Mouse (Mus musculus) stomach, embryonic 14.5 days (tissue): ENCODE results near the gene Cmklr1. TPM values are rescaled to one million over a fixed set of nuclear protein-coding genes. Genes with fewer than 3 reads are reported as not detected.

Experiments used
- ATAC-seq: fragments of 200-750 bp; cut with Nextera tagmentation; 2 replicates; pipeline ENCODE4 v1.8.0; 2017; ENCODE audit warnings: low read depth, moderate TSS enrichment; ENCODE audit not compliant: insufficient number of reproducible peaks, insufficient read depth, low FRiP score
- H3K27ac ChIP-seq: fragments of 300-500 bp; sonication (generic); 2 replicates; pipeline ENCODE4 v1.5.1; 2014; ENCODE audit warnings: mild to moderate bottlenecking, low read length, moderate library complexity, mixed read lengths
- H3K27me3 ChIP-seq: fragments of 300-500 bp; sonication (generic); 2 replicates; pipeline ENCODE4 v1.6.1; 2014; ENCODE audit warnings: low read length, control low read depth, mixed read lengths; ENCODE audit not compliant: control insufficient read depth, insufficient read depth
- H3K36me3 ChIP-seq: fragments of 300-500 bp; sonication (generic); 2 replicates; pipeline ENCODE4 v1.6.1; 2014; ENCODE audit warnings: mild to moderate bottlenecking, control low read depth, low read length, moderate library complexity, mixed read lengths; ENCODE audit not compliant: control insufficient read depth, insufficient read depth
- H3K4me1 ChIP-seq: fragments of 300-500 bp; sonication (generic); 2 replicates; pipeline ENCODE4 v1.6.1; 2014; ENCODE audit warnings: low read length, control low read depth, mixed read lengths; ENCODE audit not compliant: control insufficient read depth, insufficient read depth
- H3K4me2 ChIP-seq: fragments of 300-500 bp; sonication (generic); replicated peaks from 2 replicates; pipeline ENCODE4 v1.6.1; 2014; ENCODE audit warnings: low read depth, low read length, control low read depth
- H3K4me3 ChIP-seq: fragments of 300-500 bp; sonication (generic); 2 replicates; pipeline ENCODE4 v1.5.1; 2014; ENCODE audit warnings: low read depth, low read length, control low read depth
- H3K9ac ChIP-seq: fragments of 300-500 bp; sonication (generic); replicated peaks from 2 replicates; pipeline ENCODE4 v1.6.1; 2014; ENCODE audit warnings: low read depth, mild to moderate bottlenecking, control low read depth, low read length, moderate library complexity, mixed read lengths
- H3K9me3 ChIP-seq: fragments of 300-500 bp; sonication (generic); 2 replicates; pipeline ENCODE4 v1.6.1; 2016; ENCODE audit warnings: low read depth, low read length, control low read depth; ENCODE audit not compliant: control insufficient read depth
- WGBS: fragments of 180-500 bp; shearing (Covaris S2); extraction: QIAGEN DNeasy Blood & Tissue Kit; methylation state at CpG from one replicate; pipeline ENCODE4 v1.1.7; 2014; 5-methylcytosine and 5-hydroxymethylcytosine counted together
- polyA plus RNA-seq: library from polyadenylated mRNA; unstranded; fragments of >200 nt; fragmentation: Nextera tagmentation; extraction: Ambion mirVana; gene quantifications from 2 replicates; pipeline ENCODE4 v1.2.1, GENCODE M21; 2014

The Cmklr1 gene
- polyA plus RNA-seq, 1 experiment from 2014 or later = 3.6 TPM

GRCm38 (mm10) chr5:113683246-113683645 lies 33.0 kb upstream of the Cmklr1 start:
- Histone ChIP-seq H3K4me3 (no peak overlapping the region), H3K36me3 (no peaks in the 10 kb centered on the region), H3K4me2 (no peak overlapping the region), H3K9me3 (no peaks in the 10 kb centered on the region), H3K4me1 (no peaks in the 10 kb centered on the region), H3K9ac (no peak overlapping the region), H3K27me3 (no peaks in the 10 kb centered on the region), H3K27ac (no peak overlapping the region)
- ATAC-seq = no peak
- WGBS = 72% methylated on average over 5 of the region's 5 CpGs

- no peak overlapping the region for H3K27ac ChIP-seq
- H3K36me3 ChIP-seq = no peaks in the 10 kb centered on the region
- ATAC-seq = no peak
- H3K4me2 ChIP-seq = no peak overlapping the region
- H3K9ac ChIP-seq = no peak overlapping the region
- no peak overlapping the region for H3K4me3 ChIP-seq
- H3K27me3 ChIP-seq = no peaks in the 10 kb centered on the region
- no peaks in the 10 kb centered on the region for H3K9me3 ChIP-seq
- H3K4me1 ChIP-seq = no peaks in the 10 kb centered on the region
- 74% methylated on average over 3 of the region's 3 CpGs for WGBS
These were observed 32.2 kb upstream of the Cmklr1 start for GRCm38 (mm10) chr5:113682472-113682871.

GRCm38 (mm10) chr5:113681219-113681618 lies 31.0 kb upstream of the Cmklr1 start:
- Histone ChIP-seq H3K9me3 (no peaks in the 10 kb centered on the region), H3K36me3 (no peaks in the 10 kb centered on the region), H3K4me3 (no peak overlapping the region), H3K9ac (no peak overlapping the region), H3K4me2 (no peak overlapping the region), H3K4me1 (no peaks in the 10 kb centered on the region), H3K27me3 (no peaks in the 10 kb centered on the region), H3K27ac (no peak overlapping the region)
- 69% methylated on average over 14 of the region's 14 CpGs for WGBS
- ATAC-seq = no peak

- Histone ChIP-seq H3K4me1 (no peaks in the 10 kb centered on the region), H3K4me3 (no peak overlapping the region), H3K27me3 (no peaks in the 10 kb centered on the region), H3K4me2 (no peak overlapping the region), H3K9ac (no peak overlapping the region), H3K27ac (no peak overlapping the region), H3K9me3 (no peaks in the 10 kb centered on the region), H3K36me3 (no peaks in the 10 kb centered on the region)
- no peak for ATAC-seq
- 95% methylated on average over 4 of the region's 4 CpGs for WGBS
These were observed 29.3 kb upstream of the Cmklr1 start for GRCm38 (mm10) chr5:113679509-113679908.

- Histone ChIP-seq H3K4me1 (no peaks in the 10 kb centered on the region), H3K4me3 (no peak overlapping the region), H3K27me3 (no peaks in the 10 kb centered on the region), H3K4me2 (no peak overlapping the region), H3K27ac (no peak overlapping the region), H3K9me3 (no peaks in the 10 kb centered on the region), H3K9ac (no peak overlapping the region), H3K36me3 (no peaks in the 10 kb centered on the region)
- no peak for ATAC-seq
- 81% methylated on average over 10 of the region's 10 CpGs for WGBS
These were observed 28.7 kb upstream of the Cmklr1 start for GRCm38 (mm10) chr5:113678743-113679452.

GRCm38 (mm10) chr5:113677541-113677940 lies 27.3 kb upstream of the Cmklr1 start:
- no peaks in the 10 kb centered on the region for H3K9me3 ChIP-seq
- no peaks in the 10 kb centered on the region for H3K36me3 ChIP-seq
- no peaks in the 10 kb centered on the region for H3K27me3 ChIP-seq
- H3K9ac ChIP-seq = no peak overlapping the region
- WGBS = 74% methylated on average over 6 of the region's 7 CpGs
- H3K27ac ChIP-seq = no peak overlapping the region
- no peak overlapping the region for H3K4me3 ChIP-seq
- no peak overlapping the region for H3K4me2 ChIP-seq
- no peak for ATAC-seq
- no peaks in the 10 kb centered on the region for H3K4me1 ChIP-seq

- H3K27me3 ChIP-seq = no peaks in the 10 kb centered on the region
- ATAC-seq = no peak
- no peak overlapping the region for H3K27ac ChIP-seq
- H3K4me1 ChIP-seq = no peaks in the 10 kb centered on the region
- no peak overlapping the region for H3K9ac ChIP-seq
- no peak overlapping the region for H3K4me3 ChIP-seq
- no peak overlapping the region for H3K4me2 ChIP-seq
- 67% methylated on average over 7 of the region's 7 CpGs for WGBS
- H3K36me3 ChIP-seq = no peaks in the 10 kb centered on the region
- H3K9me3 ChIP-seq = no peaks in the 10 kb centered on the region
These were observed 24.6 kb upstream of the Cmklr1 start for GRCm38 (mm10) chr5:113674851-113675250.

- H3K4me1 ChIP-seq = no peaks in the 10 kb centered on the region
- no peak overlapping the region for H3K9ac ChIP-seq
- no peaks in the 10 kb centered on the region for H3K9me3 ChIP-seq
- H3K4me3 ChIP-seq = no peak overlapping the region
- H3K36me3 ChIP-seq = no peaks in the 10 kb centered on the region
- no peak for ATAC-seq
- no peaks in the 10 kb centered on the region for H3K27me3 ChIP-seq
- H3K4me2 ChIP-seq = no peak overlapping the region
- no peak overlapping the region for H3K27ac ChIP-seq
- WGBS = 86% methylated on average over 7 of the region's 7 CpGs
These were observed 22.2 kb upstream of the Cmklr1 start for GRCm38 (mm10) chr5:113672456-113672855.

GRCm38 (mm10) chr5:113670597-113670996 lies 20.4 kb upstream of the Cmklr1 start:
- H3K4me1 ChIP-seq = no peaks in the 10 kb centered on the region
- no peak overlapping the region for H3K9ac ChIP-seq
- H3K4me2 ChIP-seq = no peak overlapping the region
- no peaks in the 10 kb centered on the region for H3K27me3 ChIP-seq
- ATAC-seq = no peak
- no peak overlapping the region for H3K4me3 ChIP-seq
- 74% methylated on average over 6 of the region's 6 CpGs for WGBS
- no peaks in the 10 kb centered on the region for H3K9me3 ChIP-seq
- no peaks in the 10 kb centered on the region for H3K36me3 ChIP-seq
- no peak overlapping the region for H3K27ac ChIP-seq
